Mouse (Mus musculus) granulocyte monocyte progenitor cell, adult 5-6 weeks (primary cell): Measurements from ENCODE around the gene Zfr2. TPM values are rescaled to one million over a fixed set of nuclear protein-coding genes. Genes with fewer than 3 reads are reported as not detected.
A peak's percentile ranks its signal among the peaks of the same experiment; 100 is the strongest.

Source experiments
- ATAC-seq: replicated peaks from 2 replicates; pipeline ENCODE4 v1.8.0; 2016; ENCODE audit warnings: mild to moderate bottlenecking, moderate TSS enrichment, inconsistent platforms; ENCODE audit not compliant: poor library complexity, severe bottlenecking
- total RNA-seq, 2 experiments: library from RNA; stranded (forward) in 1 of 2; stranded (reverse) in 1 of 2; fragments of 200-712, 200-1000 nt in 1 of 2; fragments of >200 nt in 1 of 2; fragmentation: Nextera tagmentation in 1 of 2; gene quantifications; 2 replicates each; pipeline ENCODE4 v1.2.3; 2014 to 2017

Gene Zfr2
- total RNA-seq, 2 experiments from 2014 or later = not detected

GRCm38 (mm10) chr10:81244146-81244545, 11.2 kb downstream of the Zfr2 start:
- ATAC-seq = no peak; the same call in 1 of the 2 replicates

- ATAC-seq = peak; percentile 97
Observed at GRCm38 (mm10) chr10:81244595-81244994, 11.6 kb downstream of the Zfr2 start.

GRCm38 (mm10) chr10:81245166-81245565, 12.2 kb downstream of the Zfr2 start:
- no peak for ATAC-seq

- no peak for ATAC-seq
Observed at GRCm38 (mm10) chr10:81247804-81248203, 14.8 kb downstream of the Zfr2 start.

GRCm38 (mm10) chr10:81249442-81249841, 16.5 kb downstream of the Zfr2 start:
- ATAC-seq = no peak

- peak; percentile 52 for ATAC-seq
Observed at GRCm38 (mm10) chr10:81252424-81253419, 19.8 kb downstream of the Zfr2 start, which contains the start of gene Matk. Gene Matk (plus strand): TSS chr10:81252935.

GRCm38 (mm10) chr10:81254886-81255285, 21.9 kb downstream of the Zfr2 start:
- peak; percentile 45 for ATAC-seq

- ATAC-seq = peak; percentile 37
Observed at GRCm38 (mm10) chr10:81257158-81258039, 24.4 kb downstream of the Zfr2 start.

GRCm38 (mm10) chr10:81259225-81259884, 26.4 kb downstream of the Zfr2 start:
- no peak for ATAC-seq

- no peak for ATAC-seq
Observed at GRCm38 (mm10) chr10:81261025-81261424, 28.1 kb downstream of the Zfr2 start.

GRCm38 (mm10) chr10:81265540-81265939, 32.6 kb downstream of the Zfr2 start:
- ATAC-seq = no peak

GRCm38 (mm10) chr10:81266211-81267105, 33.5 kb downstream of the Zfr2 start, which contains the start of the genes Mrpl54 and Apba3:
Gene Mrpl54 (minus strand): TSS chr10:81266934.
Gene Apba3 (plus strand): TSS chr10:81266960.
- peak; percentile 77 for ATAC-seq

- peak; percentile 76 for ATAC-seq
Observed at GRCm38 (mm10) chr10:81268056-81268455, 35.1 kb downstream of the Zfr2 start.

- no peak for ATAC-seq
Observed at GRCm38 (mm10) chr10:81268643-81269412, 35.9 kb downstream of the Zfr2 start.

- no peak for ATAC-seq
Observed at GRCm38 (mm10) chr10:81272356-81272755, 39.4 kb downstream of the Zfr2 start.

GRCm38 (mm10) chr10:81273842-81274241, 40.9 kb downstream of the Zfr2 start:
- ATAC-seq = no peak

- ATAC-seq = no peak
Observed at GRCm38 (mm10) chr10:81277676-81278075, 44.7 kb downstream of the Zfr2 start.

- no peak for ATAC-seq
Observed at GRCm38 (mm10) chr10:81279496-81279895, 46.5 kb downstream of the Zfr2 start.
